Mouse (Mus musculus): Measurements from ENCODE around the gene Fkbpl. TPM values are rescaled to one million over a fixed set of nuclear protein-coding genes. Genes with fewer than 3 reads are reported as not detected.

Fkbpl gene
- polyA plus RNA-seq, 1 experiment from 2014 or later: 16.1 TPM

GRCm38 (mm10) chr17:34640778-34641601, 3.6 kb upstream of the Fkbpl start:
- 0 out of 2 replicates have a peak, but pooled peaks cover 4% of the 10 kb centered on the region for H3K27me3 ChIP-seq
- peak overlapping the region; percentile 83 for H3K27ac ChIP-seq
- no peaks in the 10 kb centered on the region for H3K9me3 ChIP-seq (replicated peaks)
- peaks cover 24% of the 10 kb centered on the region for H3K4me1 ChIP-seq
- peak overlapping the region; percentile 26 for H3K4me2 ChIP-seq
- WGBS: 12% methylated on average over 11 of the region's 11 CpGs
- peak; percentile 42 for ATAC-seq
- H3K36me3 ChIP-seq (ENCODE audit: poor library complexity, severe bottlenecking): no peaks in the 10 kb centered on the region; the same call in 1 of the 2 replicates
- H3K4me3 ChIP-seq: no peak overlapping the region
- H3K9ac ChIP-seq: peak overlapping the region; percentile 21

- no peaks in the 10 kb centered on the region; the same call in 1 of the 2 replicates for H3K36me3 ChIP-seq (ENCODE audit: poor library complexity, severe bottlenecking)
- no peak overlapping the region for H3K4me2 ChIP-seq
- H3K9me3 ChIP-seq (replicated peaks): no peaks in the 10 kb centered on the region
- ATAC-seq: no peak
- peaks cover 31% of the 10 kb centered on the region for H3K4me1 ChIP-seq
- H3K27me3 ChIP-seq: 0 out of 2 replicates have a peak, but pooled peaks cover 3% of the 10 kb centered on the region
- no peak overlapping the region for H3K9ac ChIP-seq
- no peak overlapping the region for H3K4me3 ChIP-seq
- 89% methylated on average over 3 of the region's 3 CpGs for WGBS
- H3K27ac ChIP-seq: peak overlapping the region; percentile 83
These were observed 2.6 kb upstream of the Fkbpl start for GRCm38 (mm10) chr17:34641945-34642344.

GRCm38 (mm10) chr17:34643379-34643778, 1.2 kb upstream of the Fkbpl start:
- Histone ChIP-seq H3K27me3 (no peaks in the 10 kb centered on the region), H3K4me2 (no peak overlapping the region), H3K4me1 (peaks cover 40% of the 10 kb centered on the region), H3K27ac (no peak overlapping the region), H3K36me3 (ENCODE audit: poor library complexity, severe bottlenecking) (peaks cover under 1% of the 10 kb centered on the region; the same call in 1 of the 2 replicates), H3K4me3 (no peak overlapping the region), H3K9me3 (replicated peaks) (no peaks in the 10 kb centered on the region), H3K9ac (no peak overlapping the region)
- no peak for ATAC-seq
- WGBS: 91% methylated on average over 4 of the region's 4 CpGs

GRCm38 (mm10) chr17:34643944-34644343, 620 bp upstream of the Fkbpl start:
- Histone ChIP-seq H3K4me1 (peaks cover 43% of the 10 kb centered on the region), H3K9ac (no peak overlapping the region), H3K27ac (0 out of 2 replicates have a peak overlapping the region, but pooled peaks have one; percentile 37), H3K27me3 (no peaks in the 10 kb centered on the region), H3K36me3 (ENCODE audit: poor library complexity, severe bottlenecking) (peaks cover 6% of the 10 kb centered on the region), H3K4me3 (no peak overlapping the region), H3K9me3 (replicated peaks) (no peaks in the 10 kb centered on the region), H3K4me2 (no peak overlapping the region)
- ATAC-seq: no peak
- 87% methylated on average over 10 of the region's 10 CpGs for whole genome bisulfite sequencing

- Histone ChIP-seq H3K4me2 (peak overlapping the region; percentile 70), H3K9ac (peak overlapping the region; percentile 70), H3K4me3 (peak overlapping the region; percentile 59), H3K27me3 (no peaks in the 10 kb centered on the region), H3K27ac (peak overlapping the region; percentile 76; the same call in 1 of the 2 replicates), H3K36me3 (ENCODE audit: poor library complexity, severe bottlenecking) (peaks cover 20% of the 10 kb centered on the region), H3K4me1 (peaks cover 43% of the 10 kb centered on the region), H3K9me3 (replicated peaks) (no peaks in the 10 kb centered on the region)
- WGBS: 44% methylated on average over 10 of the region's 10 CpGs
- no peak for ATAC-seq
These were observed 779 bp downstream of the Fkbpl start for GRCm38 (mm10) chr17:34645256-34645829.

- Histone ChIP-seq H3K4me1 (peaks cover 37% of the 10 kb centered on the region), H3K9me3 (replicated peaks) (no peaks in the 10 kb centered on the region), H3K27me3 (no peaks in the 10 kb centered on the region), H3K27ac (no peak overlapping the region), H3K36me3 (ENCODE audit: poor library complexity, severe bottlenecking) (peaks cover 26% of the 10 kb centered on the region), H3K4me2 (peak overlapping the region; percentile 70), H3K4me3 (peak overlapping the region; percentile 11; the same call in 1 of the 2 replicates), H3K9ac (peak overlapping the region; percentile 70; the same call in 1 of the 2 replicates)
- 89% methylated on average over 30 of the region's 30 CpGs for WGBS
- no peak for ATAC-seq
These were observed 1.4 kb downstream of the Fkbpl start for GRCm38 (mm10) chr17:34645831-34646511.

- Histone ChIP-seq H3K4me1 (peaks cover 31% of the 10 kb centered on the region), H3K27me3 (no peaks in the 10 kb centered on the region), H3K4me2 (peak within 1 kb of the TSS; percentile 91), H3K27ac (peak within 1 kb of the TSS; percentile 60), H3K36me3 (ENCODE audit: poor library complexity, severe bottlenecking) (peaks cover 38% of the 10 kb centered on the region), H3K4me3 (peak within 1 kb of the TSS; percentile 93), H3K9me3 (replicated peaks) (no peaks in the 10 kb centered on the region), H3K9ac (peak within 1 kb of the TSS; percentile 89)
- WGBS: 1% methylated on average over 66 of the region's 66 CpGs
- ATAC-seq: peak; percentile 97
These were observed 2.6 kb downstream of the Fkbpl start, which contains the start of gene Atf6b for GRCm38 (mm10) chr17:34646906-34647787. Gene Atf6b, plus strand, starts transcription at chr17:34647146.

- H3K4me1 ChIP-seq: peaks cover 31% of the 10 kb centered on the region
- H3K27me3 ChIP-seq: no peaks in the 10 kb centered on the region
- peak overlapping the region; percentile 93 for H3K4me3 ChIP-seq
- no peak for ATAC-seq
- H3K27ac ChIP-seq: no peak overlapping the region
- H3K9me3 ChIP-seq (replicated peaks): no peaks in the 10 kb centered on the region
- 85% methylated on average over 16 of the region's 16 CpGs for WGBS
- H3K36me3 ChIP-seq (ENCODE audit: poor library complexity, severe bottlenecking): peaks cover 50% of the 10 kb centered on the region
- peak overlapping the region; percentile 89 for H3K9ac ChIP-seq
- peak overlapping the region; percentile 91 for H3K4me2 ChIP-seq
These were observed 3.8 kb downstream of the Fkbpl start for GRCm38 (mm10) chr17:34648141-34648890.

GRCm38 (mm10) chr17:34649106-34649864, 4.7 kb downstream of the Fkbpl start:
- H3K36me3 ChIP-seq (ENCODE audit: poor library complexity, severe bottlenecking): peaks cover 59% of the 10 kb centered on the region
- WGBS: 91% methylated on average over 18 of the region's 18 CpGs

GRCm38 (mm10) chr17:34650781-34651180, 6.2 kb downstream of the Fkbpl start:
- Histone ChIP-seq H3K9ac (peak overlapping the region; percentile 21; the same call in 1 of the 2 replicates), H3K4me3 (no peak overlapping the region), H3K4me2 (no peak overlapping the region), H3K27me3 (no peaks in the 10 kb centered on the region), H3K9me3 (replicated peaks) (no peaks in the 10 kb centered on the region), H3K27ac (no peak overlapping the region), H3K4me1 (peaks cover 21% of the 10 kb centered on the region), H3K36me3 (ENCODE audit: poor library complexity, severe bottlenecking) (peaks cover 70% of the 10 kb centered on the region)
- no peak for ATAC-seq
- 92% methylated on average over 14 of the region's 14 CpGs for WGBS

More at GRCm38 (mm10) chr17:34649106-34649864, 4.7 kb downstream of the Fkbpl start:
- H3K27me3 ChIP-seq: no peaks in the 10 kb centered on the region
- H3K4me2 ChIP-seq: no peak overlapping the region
- no peak for ATAC-seq
- no peak overlapping the region for H3K4me3 ChIP-seq
- no peak overlapping the region for H3K27ac ChIP-seq
- peaks cover 31% of the 10 kb centered on the region for H3K4me1 ChIP-seq
- no peaks in the 10 kb centered on the region for H3K9me3 ChIP-seq (replicated peaks)
- no peak overlapping the region for H3K9ac ChIP-seq
